Mouse (Mus musculus) cerebellum, adult 2 months (tissue): Measurements from ENCODE around the gene Grik2.

Source experiments
- CTCF ChIP-seq: fragments of 200-500 bp; IDR thresholded peaks from 2 replicates; pipeline ENCODE4 v1.5.1; 2011; ENCODE audit warnings: low read depth, mild to moderate bottlenecking, control low read depth, low read length, moderate library complexity, borderline replicate concordance; ENCODE audit not compliant: insufficient read depth
- POLR2A ChIP-seq: fragments of 200-500 bp; IDR thresholded peaks from 2 replicates; pipeline ENCODE4 v1.6.1; 2011; ENCODE audit warnings: low read length, control low read depth, borderline replicate concordance; ENCODE audit not compliant: insufficient read depth

DNA sequence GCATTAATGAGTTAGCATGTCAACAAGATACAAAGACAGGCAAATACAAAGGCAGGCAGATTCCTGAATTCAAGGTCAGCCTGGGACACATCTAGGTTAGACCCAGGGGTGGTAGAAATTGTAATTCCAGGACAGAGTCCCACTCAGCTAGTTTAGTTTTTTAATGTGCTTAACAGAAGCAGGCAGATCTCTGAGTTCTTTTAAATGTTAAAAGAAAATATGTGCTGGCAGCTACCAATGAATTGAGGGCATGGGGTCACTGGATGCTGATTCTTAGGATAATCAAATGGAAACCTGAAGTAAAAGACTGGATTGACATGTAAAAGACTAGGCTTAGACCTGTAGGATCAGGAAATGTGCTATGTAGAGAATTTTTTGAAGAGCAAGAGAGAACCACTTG lies 651.8 kb downstream of the Grik2 start:
- TF ChIP-seq CTCF (no peak), POLR2A (no peak)
